Mouse (Mus musculus) olfactory bulb, adult 2 months (tissue): ENCODE measurements around the gene Crabp1.

Source experiments
- CTCF ChIP-seq: fragments of 200-500 bp; IDR thresholded peaks from 2 replicates; pipeline ENCODE4 v1.5.1; 2012; ENCODE audit warnings: low read depth, mild to moderate bottlenecking, low read length, moderate library complexity; ENCODE audit not compliant: insufficient read depth
- POLR2A ChIP-seq: fragments of 200-500 bp; IDR thresholded peaks from 2 replicates; pipeline ENCODE4 v1.6.1; 2012; ENCODE audit warnings: mild to moderate bottlenecking, low read depth, low read length, moderate library complexity; ENCODE audit not compliant: insufficient read depth

GRCm38 (mm10) chr9:54715776-54716175 lies 48.8 kb upstream of the Crabp1 start:
- no peak for TF ChIP-seq CTCF
- TF ChIP-seq POLR2A: no peak
